In genomic region chr11:4235665-4236545, GRCm38 (mm10) we compare ENCODE assay signal across 12 mouse cellular contexts. TPM values are rescaled to one million over a fixed set of nuclear protein-coding genes. Genes with fewer than 3 reads are reported as not detected.
DNase-seq lines count a peak whose midpoint lies in the region; ATAC-seq lines count a peak whose summit lies in the region.
"Had no signal": no experiment of that assay in that cellular context is flagged by ENCODE, and none has a peak within 500 bp of the region (broad histone marks: within the 10 kb centered on the region; RNA-seq: fewer than 3 reads in every experiment).

Gene Osm, plus strand, starts transcription at chr11:4236420.

- no peaks in the 10 kb centered on the region for H3K4me1 ChIP-seq in forebrain, embryonic 14.5 days (ENCODE audit: control insufficient read depth, insufficient read depth, low read length)

- no peak within 1 kb of the TSS for H3K9ac ChIP-seq in forebrain, embryonic 14.5 days (ENCODE audit: low read length)

- no peaks in the 10 kb centered on the region for H3K27me3 ChIP-seq in forebrain, embryonic 14.5 days (replicated peaks; ENCODE audit: control insufficient read depth, insufficient read depth, low read length)

- WGBS in forebrain, embryonic 14.5 days: 69% methylated on average over 16 of the region's 16 CpGs

- H3K9me3 ChIP-seq in forebrain, embryonic 14.5 days (replicated peaks; ENCODE audit: control insufficient read depth, low read length): no peaks in the 10 kb centered on the region

- intact Hi-C loops in gastrocnemius, postnatal 36 days (cut with DNase I): no loop called here

- H3K27ac ChIP-seq in forebrain, embryonic 14.5 days (ENCODE audit: low read depth, low read length): no peak within 1 kb of the TSS

- no peak within 1 kb of the TSS for H3K4me3 ChIP-seq in forebrain, embryonic 14.5 days (ENCODE audit: low read depth, low read length)
- H3K4me3 ChIP-seq: myocyte had no signal

- no peaks in the 10 kb centered on the region for H3K36me3 ChIP-seq in forebrain, embryonic 14.5 days (ENCODE audit: control insufficient read depth, insufficient read depth, low read length)

- ATAC-seq in erythroid progenitor cell, adult 5-6 weeks (replicated peaks; ENCODE audit: low FRiP score, poor library complexity, severe bottlenecking): peak; percentile 56
- peak; percentile 34 for ATAC-seq in monocyte, adult 5-6 weeks (replicated peaks; ENCODE audit: insufficient number of reproducible peaks, low FRiP score, low TSS enrichment, poor library complexity, severe bottlenecking)
- ATAC-seq in forebrain, embryonic 14.5 days: no peak

- DNase-seq in right cerebral cortex, postnatal 14 days: peak; percentile 43
- no peak for DNase-seq in right cerebral cortex, postnatal 36 days (ENCODE audit: low spot score in 2 of 2)
- no peak for DNase-seq in forebrain, embryonic 14.5 days (ENCODE audit: low spot score)
- no peak for DNase-seq in frontal cortex, postnatal 10 days (ENCODE audit: low spot score in 2 of 2)
- no peak for DNase-seq in adrenal gland, postnatal 4 days (ENCODE audit: low spot score in 2 of 2)
- no peak for DNase-seq in gastrocnemius, postnatal 36 days
- DNase-seq: gastrocnemius, postnatal 10 days; kidney, adult 2 months had no signal

- H3K4me2 ChIP-seq in forebrain, embryonic 14.5 days (ENCODE audit: low read length): no peak within 1 kb of the TSS

RNA-seq across cellular contexts. Expression of gene Osm, which starts in this region (rescaled TPM):
- 2.2 and 4.6 TPM in 2 replicates for total RNA-seq in erythroid progenitor cell, adult 5-6 weeks (2015; ENCODE audit: low replicate concordance)
- total RNA-seq in erythroid progenitor cell, adult 5-6 weeks (2017; ENCODE audit: low replicate concordance): 3.7 and 4.3 TPM in 2 replicates
- total RNA-seq in monocyte, adult 5-6 weeks (2017): 75.5 to 155 TPM (median 106 TPM) in 3 replicates
- 0.14 TPM in 1 of 2 replicates, not detected in the other for polyA plus RNA-seq in forebrain, embryonic 14.5 days (2014; fragmentation: Nextera tagmentation; extraction: Ambion mirVana)
- total RNA-seq in adrenal gland, postnatal 4 days (2021): under 1 TPM; 0.11 to 0.23 TPM
- not detected for total RNA-seq in gastrocnemius, postnatal 36 days (2021)
- total RNA-seq: gastrocnemius, postnatal 10 days had no signal
- polyA plus RNA-seq: limb, embryonic 11.5 days; myocyte had no signal

Comparison
In these comparisons a context has a peak if more than half of its experiments do, and no peak if none do; other contexts are left out.
1. RNA of gene Osm (total RNA-seq): 75.5 to 155 TPM in monocyte, adult 5-6 weeks; 2.2 to 4.6 TPM in erythroid progenitor cell, adult 5-6 weeks, 0.11 to 0.23 TPM in adrenal gland, postnatal 4 days and not detected in gastrocnemius, postnatal 36 days; every median in the first group is over 10 times any median in the second.